Mouse (Mus musculus) natural killer cell, adult 2 months (primary cell): ENCODE data around the gene Pfdn6.
"Not testable (repeated sequence)": the region's sequence is repeated elsewhere in the genome, so short reads cannot be mapped to it uniquely, and the experiment has no call there.

Experiments
- DNase-seq, 2 experiments: peaks; one replicate each; pipeline ENCODE4 v3.0.0; 2022; ENCODE audit warnings: low spot score in 2 of 2

Gene Pfdn6

DNA sequence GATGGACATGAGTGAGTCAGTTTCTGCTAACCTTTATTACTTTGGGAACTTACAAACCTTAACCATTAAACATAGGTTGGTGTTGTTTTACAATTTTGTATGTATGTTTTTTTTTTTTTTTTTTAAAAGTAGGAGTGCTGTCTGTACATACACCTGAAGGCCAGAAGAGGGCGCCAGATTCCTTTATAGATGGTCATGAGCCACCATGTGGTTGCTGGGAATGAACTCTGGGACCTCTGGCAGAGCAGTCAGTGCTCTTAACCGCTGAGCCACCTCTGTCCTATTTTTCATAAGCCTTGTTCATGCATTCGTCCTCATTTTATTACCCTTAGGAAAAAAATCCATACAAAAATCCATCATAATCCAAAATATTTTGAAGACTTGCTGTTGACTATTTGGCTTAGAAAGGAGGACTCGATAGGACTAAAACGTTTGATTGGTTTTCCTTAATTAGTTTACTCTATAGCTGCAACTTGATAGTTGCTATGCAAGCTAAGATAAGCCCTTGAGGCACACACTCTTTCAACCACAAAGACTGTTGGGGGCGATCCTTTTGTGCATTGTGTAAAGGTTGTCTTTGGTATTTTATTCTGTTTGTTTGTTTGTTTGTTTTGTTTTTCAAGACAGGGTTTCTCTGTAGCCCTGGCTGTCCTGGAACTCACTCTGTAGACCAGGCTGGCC, 42.9 kb downstream of the Pfdn6 start:
- peak in 1 of 2 experiments; percentile 60 for DNase-seq

DNA sequence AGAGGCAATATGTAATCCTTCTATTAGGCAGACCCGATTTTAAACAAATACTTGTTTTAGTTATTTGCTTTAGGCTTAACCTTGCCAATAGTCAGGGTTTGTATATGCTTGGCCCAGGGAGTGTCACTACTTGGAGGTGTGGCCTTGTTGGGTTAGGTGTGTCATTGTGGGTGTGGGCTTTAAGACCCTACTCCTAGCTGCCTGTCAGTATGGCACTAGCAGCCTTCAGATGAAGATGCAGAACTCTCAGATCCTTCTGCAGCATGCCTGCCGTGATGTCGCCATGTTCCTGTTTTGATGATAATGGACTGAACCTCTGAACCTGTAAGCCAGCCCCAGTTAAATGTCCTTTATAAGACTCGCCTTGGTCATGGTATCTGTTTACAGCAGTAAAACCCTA, 47.1 kb downstream of the Pfdn6 start:
- DNase-seq, result not testable (repeated sequence)

GRCm38 (mm10) chr17:33892429-33892828, 47.7 kb downstream of the Pfdn6 start:
- DNase-seq, result no peak

GRCm38 (mm10) chr17:33891892-33892291, 48.3 kb downstream of the Pfdn6 start:
- DNase-seq, result peak; percentile 25 to 31

DNA sequence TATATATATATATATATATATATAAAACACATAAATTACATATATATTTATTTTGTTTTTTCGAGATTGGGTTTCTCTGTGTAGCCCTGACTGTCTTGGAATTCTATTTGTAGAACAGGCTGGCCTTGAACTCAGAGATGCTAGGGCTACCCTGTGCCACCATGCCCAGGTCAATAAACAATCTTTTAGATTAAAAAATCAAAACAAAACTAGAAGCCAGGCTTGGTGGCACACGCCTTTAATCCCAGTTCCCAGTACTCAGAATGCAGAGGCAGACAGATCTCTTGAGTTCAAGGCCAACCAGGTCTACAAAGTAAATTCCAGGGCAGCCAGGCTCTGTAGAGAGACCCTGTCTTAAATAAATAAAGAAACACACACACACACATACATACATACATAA, 48.8 kb downstream of the Pfdn6 start:
- no peak for DNase-seq

GRCm38 (mm10) chr17:33890533-33891059, 49.5 kb downstream of the Pfdn6 start, which contains the start of gene Kifc1:
Gene Kifc1, minus strand, starts transcription at chr17:33890661.
- peak; percentile 99 to 100 for DNase-seq

- DNase-seq, result not testable (repeated sequence)
Observed at GRCm38 (mm10) chr17:33889941-33890532, 50.1 kb downstream of the Pfdn6 start.
